Mouse (Mus musculus) cerebellum, postnatal 36 days (tissue): ENCODE measurements around the gene Phactr1.
A peak's percentile ranks its signal among the peaks of the same experiment; 100 is the strongest.

Source experiments
- DNase-seq, 2 experiments: peaks; one replicate each; pipeline ENCODE4 v3.0.0; 2021 to 2022; ENCODE audit warnings: mixed read lengths in 2 of 2

Gene Phactr1

GRCm38 (mm10) chr13:42884033-42884724 is 203.8 kb downstream of the Phactr1 start:
- no peak for DNase-seq

DNA sequence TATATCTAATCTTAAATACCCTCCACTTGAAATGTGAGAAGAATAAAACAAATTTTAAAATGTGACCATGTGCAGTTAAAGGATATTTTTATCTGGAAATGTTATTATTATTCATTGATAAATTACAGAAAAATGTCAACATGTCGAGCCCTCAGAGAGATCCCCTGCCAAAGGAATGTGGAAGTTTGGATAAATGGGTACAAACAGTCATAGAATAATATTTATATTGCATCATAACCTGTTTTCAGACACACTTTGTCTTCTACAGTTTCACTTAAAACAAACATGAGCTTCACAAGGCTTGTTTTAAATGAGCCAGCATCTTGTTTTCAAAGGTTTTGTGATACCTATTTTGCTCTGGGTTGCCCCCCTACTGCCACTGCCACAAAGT is 204.3 kb downstream of the Phactr1 start:
- no peak for DNase-seq

DNA sequence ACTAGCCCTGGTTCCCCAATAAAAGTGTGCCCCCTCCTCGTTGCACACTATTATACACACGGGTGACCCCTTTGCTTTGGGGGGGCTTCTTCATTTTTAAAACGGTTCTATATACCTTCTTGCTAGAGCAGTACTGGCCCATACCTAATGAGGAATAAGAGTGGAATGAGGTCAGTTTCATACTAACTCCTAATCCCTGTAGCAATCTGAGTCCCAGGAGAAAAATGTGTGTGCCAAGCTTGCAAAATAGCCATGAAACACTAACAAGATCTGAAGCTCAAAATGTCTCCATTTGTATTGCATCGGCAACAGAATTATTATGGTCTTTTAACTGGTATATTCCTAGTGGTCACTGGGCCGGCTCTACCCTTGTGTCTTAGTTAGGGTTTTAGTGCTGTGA is 207.3 kb downstream of the Phactr1 start:
- no peak for DNase-seq

GRCm38 (mm10) chr13:42889516-42890474 is 209.4 kb downstream of the Phactr1 start:
- DNase-seq: no peak

DNA sequence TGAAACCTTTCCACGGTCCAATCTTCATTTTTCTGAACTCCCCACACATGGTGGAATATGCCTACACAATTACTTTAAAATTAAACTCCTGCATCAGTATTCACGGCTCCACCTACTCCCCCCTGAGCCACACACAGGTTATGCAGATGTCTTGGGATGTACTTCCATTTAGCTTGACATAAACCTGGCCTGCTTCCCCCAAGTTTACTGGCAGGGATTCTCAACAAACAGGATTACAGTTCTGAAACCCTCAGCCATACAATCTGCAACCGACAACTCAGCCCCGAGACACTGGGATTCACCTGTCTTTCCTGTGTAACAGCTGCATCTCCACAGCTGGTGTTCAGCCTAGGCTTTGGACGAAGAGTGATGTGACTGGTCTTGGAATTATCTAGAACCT is 210.2 kb downstream of the Phactr1 start:
- DNase-seq: no peak

DNA sequence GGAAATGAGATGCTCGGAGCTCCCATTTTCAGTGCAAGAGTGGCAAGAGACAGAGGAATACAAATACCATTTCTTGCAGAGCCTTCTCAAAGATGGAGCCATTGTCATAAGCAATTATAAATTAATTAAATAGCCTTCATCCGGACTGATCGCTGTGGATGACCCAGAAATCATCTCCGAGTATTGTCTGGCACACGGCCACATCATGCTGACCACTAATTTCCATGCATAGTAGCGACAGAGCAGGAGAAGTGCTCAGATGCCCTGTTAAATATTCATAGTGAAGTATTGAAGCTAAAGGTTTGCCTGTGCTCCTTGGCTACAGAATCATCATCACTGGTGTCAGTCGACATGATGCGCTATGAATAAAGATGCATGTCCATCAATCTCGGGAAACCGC is 213.6 kb downstream of the Phactr1 start:
- DNase-seq: no peak

DNA sequence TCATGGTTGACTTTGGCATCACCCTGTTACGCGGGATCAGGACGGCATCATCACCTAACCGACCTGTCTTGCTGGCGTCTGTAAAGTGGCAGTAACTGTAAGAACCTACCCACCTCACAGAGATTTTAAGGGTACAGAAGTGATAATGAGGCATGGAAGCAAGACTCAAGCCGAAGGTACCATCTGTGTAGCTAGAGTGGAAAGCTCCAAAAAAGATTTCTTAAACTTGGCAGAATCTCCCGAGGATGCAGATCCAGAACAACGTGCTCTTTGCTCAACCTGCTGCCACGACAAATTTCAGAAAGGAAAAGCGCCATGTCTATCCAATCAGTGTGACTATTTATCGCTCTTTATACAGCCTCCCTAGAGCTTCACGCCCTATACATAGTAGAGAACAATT is 214.2 kb downstream of the Phactr1 start:
- no peak for DNase-seq

DNA sequence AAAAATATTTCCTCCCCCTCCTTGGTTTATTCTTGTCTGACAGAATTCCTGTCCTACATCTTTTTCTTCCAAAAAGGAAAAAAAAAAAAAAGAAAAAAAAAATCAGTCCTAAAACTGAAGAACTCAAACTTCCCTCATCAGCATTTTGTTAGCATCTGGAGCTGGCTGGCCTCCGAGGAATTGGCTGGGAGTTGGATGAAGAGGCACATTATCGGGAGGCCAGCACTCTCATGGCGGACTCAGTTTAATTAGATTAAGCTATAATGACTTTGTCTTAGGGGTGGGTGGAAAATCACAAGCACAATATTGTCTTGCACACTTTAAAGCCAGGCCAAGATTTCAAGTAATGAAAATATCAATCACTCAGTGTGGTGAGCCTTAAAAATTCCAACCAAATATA is 215.6 kb downstream of the Phactr1 start:
- DNase-seq: no peak

DNA sequence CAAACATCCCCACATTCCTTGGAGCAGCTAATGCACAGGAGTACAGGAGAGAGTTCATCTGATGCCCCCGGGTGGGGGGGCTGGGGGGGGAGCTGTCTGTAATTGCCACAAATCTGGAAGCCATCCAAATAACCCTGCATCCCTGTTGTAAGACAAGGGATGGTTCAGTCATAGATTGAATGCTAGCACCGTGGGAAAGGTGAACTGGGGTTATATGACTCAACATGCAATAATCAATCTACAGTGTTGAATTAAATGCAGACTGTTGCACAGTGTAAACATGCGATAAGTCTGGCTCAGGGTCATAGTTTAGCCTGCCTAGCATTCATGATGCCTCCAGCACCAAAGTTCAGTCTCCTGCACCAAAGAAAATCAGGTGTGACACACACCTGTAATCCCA is 219.2 kb downstream of the Phactr1 start:
- DNase-seq: no peak

GRCm38 (mm10) chr13:42901837-42902236 is 221.4 kb downstream of the Phactr1 start:
- DNase-seq: no peak

GRCm38 (mm10) chr13:42902859-42903258 is 222.4 kb downstream of the Phactr1 start:
- no peak for DNase-seq

GRCm38 (mm10) chr13:42905818-42906217 is 225.4 kb downstream of the Phactr1 start:
- peak in 1 of 2 experiments; percentile 27 for DNase-seq

- no peak for DNase-seq
Observed at GRCm38 (mm10) chr13:42906990-42907389, 226.6 kb downstream of the Phactr1 start.

DNA sequence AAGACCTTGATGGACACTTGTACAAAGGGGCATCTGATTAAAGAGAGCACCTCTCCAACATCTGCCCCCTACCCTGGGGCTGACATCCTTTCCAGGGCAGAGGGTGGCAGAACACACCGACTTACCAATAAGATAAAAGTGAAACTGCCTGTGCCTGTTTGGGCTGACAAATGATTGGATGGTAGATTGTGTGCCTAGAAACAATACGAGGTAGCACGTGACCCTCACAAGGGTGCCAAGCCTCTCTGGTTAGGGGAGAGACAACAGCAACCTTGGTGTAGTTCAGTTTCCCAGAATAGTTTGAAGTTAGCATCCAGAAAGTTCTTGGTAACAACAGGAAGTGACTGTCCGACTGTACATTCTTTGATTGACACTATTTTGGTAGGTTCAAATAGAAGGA is 234.7 kb downstream of the Phactr1 start:
- DNase-seq: no peak

GRCm38 (mm10) chr13:42915851-42916193 is 235.4 kb downstream of the Phactr1 start:
- no peak for DNase-seq

GRCm38 (mm10) chr13:42916194-42917033 is 236.0 kb downstream of the Phactr1 start:
- DNase-seq: peak; percentile 66 to 68

DNA sequence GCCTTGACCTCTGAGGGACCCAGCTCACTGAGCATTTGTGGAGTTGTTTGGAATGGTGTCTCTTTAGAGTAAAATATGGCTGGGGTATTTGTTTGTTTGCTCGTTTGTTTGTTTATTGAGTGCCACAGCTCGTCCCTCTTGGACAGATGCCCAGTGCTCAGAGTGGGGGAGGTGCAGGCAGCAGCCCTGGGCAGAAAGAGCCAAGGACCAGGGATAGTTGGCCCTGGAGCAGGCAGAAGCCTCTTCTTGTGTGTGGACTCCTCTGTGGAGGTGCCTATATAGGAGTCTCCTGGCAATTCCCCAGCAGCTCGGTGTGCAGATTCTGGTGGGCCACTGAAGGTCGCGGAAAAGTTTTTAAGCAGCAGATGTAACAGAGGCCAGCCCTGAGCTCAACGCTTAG is 236.8 kb downstream of the Phactr1 start:
- DNase-seq: peak; percentile 76 to 77

- no peak for DNase-seq
Observed at GRCm38 (mm10) chr13:42920062-42920461, 239.6 kb downstream of the Phactr1 start.

DNA sequence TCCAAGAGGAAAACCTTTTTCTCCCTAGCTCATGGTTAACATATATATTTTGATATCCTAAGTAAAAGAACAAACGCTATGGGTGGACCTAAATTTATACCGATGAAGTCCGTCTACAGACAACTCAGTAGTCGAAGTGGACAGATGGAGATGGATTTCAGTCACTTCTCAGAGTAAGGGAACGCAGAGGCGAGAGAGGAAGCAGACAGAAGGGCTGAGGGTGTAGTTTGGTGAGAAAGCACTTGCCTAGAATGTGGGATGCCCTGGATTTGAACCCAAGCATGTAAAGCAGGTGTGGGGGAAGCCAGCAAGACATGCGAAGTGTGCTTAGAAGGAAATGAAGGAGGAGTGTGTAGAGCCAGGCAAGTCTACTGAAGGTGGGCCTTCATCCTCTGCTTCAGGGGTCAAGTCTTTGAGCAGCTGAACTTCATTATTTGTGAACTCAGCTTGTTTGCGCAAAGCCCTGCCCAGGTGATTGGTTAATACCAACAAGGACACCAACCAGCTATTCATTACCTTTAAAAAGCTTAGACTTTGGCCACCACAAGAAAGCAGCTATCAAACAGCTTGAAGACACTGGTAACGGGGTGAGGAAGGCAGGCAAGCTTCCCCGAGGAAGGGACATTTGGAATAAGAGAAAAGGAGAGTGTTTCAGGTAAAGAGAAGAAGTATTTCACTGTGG is 241.5 kb downstream of the Phactr1 start:
- no peak for DNase-seq

- DNase-seq: no peak
Observed at GRCm38 (mm10) chr13:42927778-42928177, 247.4 kb downstream of the Phactr1 start.

GRCm38 (mm10) chr13:42929529-42930235 is 249.3 kb downstream of the Phactr1 start:
- DNase-seq: no peak

GRCm38 (mm10) chr13:42932046-42932445 is 251.6 kb downstream of the Phactr1 start:
- no peak for DNase-seq
